Comparison of ENCODE assay signal across 8 mouse cellular contexts in the genomic region with DNA sequence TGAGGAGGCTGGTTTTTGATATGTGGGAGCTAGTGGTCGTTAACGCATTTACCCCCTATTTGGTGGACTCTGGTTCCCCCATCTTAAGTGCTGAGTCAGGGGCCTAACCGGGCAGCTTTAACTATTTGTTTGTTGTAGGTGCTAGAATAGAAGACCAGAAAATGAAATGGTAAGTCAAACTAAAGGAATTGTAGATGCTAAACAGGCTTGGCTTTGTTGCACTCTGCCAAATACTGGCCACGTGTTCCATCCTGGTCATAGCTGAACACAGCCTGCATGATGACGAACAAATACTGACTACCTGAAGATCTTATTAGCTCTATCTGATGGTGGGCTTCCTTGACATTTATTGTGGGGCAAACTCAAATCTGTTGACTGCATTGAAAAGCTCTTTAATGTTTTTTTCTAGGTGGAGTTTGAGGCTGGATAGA. TPM values are rescaled to one million over a fixed set of nuclear protein-coding genes. Genes with fewer than 3 reads are reported as not detected.
DNase-seq lines count a peak whose midpoint lies in the region; ATAC-seq and TF ChIP-seq lines count a peak whose summit lies in the region.

No protein-coding gene starts in this region.

- H3K9me3 ChIP-seq in ES-Bruce4 (replicated peaks; ENCODE audit: control insufficient read depth, insufficient read depth, low read length, poor library complexity, severe bottlenecking): peaks cover 2% of the 10 kb centered on the region; the same call in 1 of the 2 replicates
- H3K9me3 ChIP-seq in embryonic facial prominence, embryonic 10.5 days: no peaks in the 10 kb centered on the region
- H3K9me3 ChIP-seq in intestine, embryonic 15.5 days: no peaks in the 10 kb centered on the region

- no peak for TF ChIP-seq CTCF in kidney, adult 2 months (conservative IDR thresholded peaks at IDR 0.05; ENCODE audit: insufficient read depth, insufficient read length, low read depth, low read length)
- no peak for TF ChIP-seq CTCF in ES-Bruce4 (IDR thresholded peaks at IDR 0.05; ENCODE audit: low read depth, low read length)

- H3K27ac ChIP-seq in kidney, adult 2 months (ENCODE audit: insufficient read depth, low read depth, low read length): 0 out of 2 replicates have a peak overlapping the region, but pooled peaks have one; percentile 83
- peak overlapping the region; percentile 96 for H3K27ac ChIP-seq in ES-Bruce4 (ENCODE audit: insufficient read depth, low read length)
- peak overlapping the region; percentile 97 for H3K27ac ChIP-seq in embryonic facial prominence, embryonic 10.5 days (replicated peaks)
- H3K27ac ChIP-seq in intestine, embryonic 15.5 days: peak overlapping the region; percentile 78

- H3K4me2 ChIP-seq in intestine, embryonic 15.5 days (replicated peaks): peak overlapping the region; percentile 57

- peak overlapping the region; percentile 93 for H3K4me3 ChIP-seq in kidney, adult 2 months (ENCODE audit: insufficient read depth, low read depth, low read length)
- H3K4me3 ChIP-seq in ES-Bruce4 (ENCODE audit: low read depth, low read length): peak overlapping the region; percentile 89
- peak overlapping the region; percentile 86 for H3K4me3 ChIP-seq in embryonic facial prominence, embryonic 10.5 days
- peak overlapping the region; percentile 86 for H3K4me3 ChIP-seq in intestine, embryonic 15.5 days (replicated peaks)

- no peak for ATAC-seq in intestine, embryonic 15.5 days
- ATAC-seq in frontal cortex, adult (ENCODE audit: low TSS enrichment): no peak

- no peaks in the 10 kb centered on the region for H3K27me3 ChIP-seq in kidney, adult 2 months (replicated peaks; ENCODE audit: control insufficient read depth, insufficient read depth, low read length)
- H3K27me3 ChIP-seq in ES-Bruce4 (ENCODE audit: control insufficient read depth, insufficient read depth, low read length, poor library complexity, severe bottlenecking): no peaks in the 10 kb centered on the region
- H3K27me3 ChIP-seq in embryonic facial prominence, embryonic 10.5 days (replicated peaks; ENCODE audit: low read depth, poor library complexity, severe bottlenecking): no peaks in the 10 kb centered on the region
- no peaks in the 10 kb centered on the region for H3K27me3 ChIP-seq in intestine, embryonic 15.5 days (replicated peaks)

- peak overlapping the region; percentile 88 for H3K9ac ChIP-seq in ES-Bruce4 (ENCODE audit: low read depth, poor library complexity, severe bottlenecking)
- peak overlapping the region; percentile 70 for H3K9ac ChIP-seq in intestine, embryonic 15.5 days

- no peak for TF ChIP-seq EP300 in ES-Bruce4 (IDR thresholded peaks at IDR 0.05; ENCODE audit: insufficient read depth, low read depth, low read length)

- peak; percentile 15 for DNase-seq in kidney, adult 2 months
- no peak for DNase-seq in kidney, postnatal 14 days
- DNase-seq in embryonic facial prominence, embryonic 10.5 days (ENCODE audit: low spot score): peak; percentile 47
- DNase-seq in naive thymus-derived CD4-positive, alpha-beta T cell, adult 2 months (ENCODE audit: low read depth): peak; percentile 28
- DNase-seq in gastrocnemius, postnatal 25 days: no peak

- no peak for TF ChIP-seq POLR2A in kidney, adult 2 months (IDR thresholded peaks at IDR 0.05; ENCODE audit: low read depth, low read length)
- TF ChIP-seq POLR2A in ES-Bruce4 (IDR thresholded peaks at IDR 0.05; ENCODE audit: insufficient read depth, low read length): no peak

- H3K36me3 ChIP-seq in kidney, adult 2 months (ENCODE audit: control insufficient read depth, insufficient read depth, low read length): peaks cover 9% of the 10 kb centered on the region
- H3K36me3 ChIP-seq in ES-Bruce4 (ENCODE audit: control insufficient read depth, insufficient read depth, low read length, poor library complexity, severe bottlenecking): peaks cover 56% of the 10 kb centered on the region
- H3K36me3 ChIP-seq in embryonic facial prominence, embryonic 10.5 days (replicated peaks): peaks cover 58% of the 10 kb centered on the region
- peaks cover 2% of the 10 kb centered on the region; the same call in 1 of the 2 replicates for H3K36me3 ChIP-seq in intestine, embryonic 15.5 days

- WGBS in kidney, adult 2 months: 6% methylated on average over 5 of the region's 5 CpGs
- under 1% methylated on average over 5 of the region's 5 CpGs for WGBS in embryonic facial prominence, embryonic 10.5 days
- WGBS in intestine, embryonic 15.5 days: 0% methylated on average over 5 of the region's 5 CpGs

- H3K4me1 ChIP-seq in kidney, adult 2 months (ENCODE audit: control insufficient read depth, insufficient read depth, low read length): peaks cover 10% of the 10 kb centered on the region
- H3K4me1 ChIP-seq in ES-Bruce4 (ENCODE audit: control insufficient read depth, insufficient read depth, low read length): no peaks in the 10 kb centered on the region
- peaks cover 15% of the 10 kb centered on the region for H3K4me1 ChIP-seq in embryonic facial prominence, embryonic 10.5 days
- H3K4me1 ChIP-seq in intestine, embryonic 15.5 days (replicated peaks): no peaks in the 10 kb centered on the region

RNA-seq across cellular contexts. Expression of gene Zbtb37, which starts 1.8 kb away (rescaled TPM):
- polyA plus RNA-seq in kidney, adult 2 months (2012; rRNA removed): 1.7 and 1.8 TPM in 2 replicates
- 13.8 and 15.5 TPM in 2 replicates for polyA plus RNA-seq in ES-Bruce4 (2011; ENCODE audit: insufficient read depth, insufficient read length, low read depth, missing spikeins)
- polyA plus RNA-seq in embryonic facial prominence, embryonic 10.5 days (2016; fragmentation: Nextera tagmentation; extraction: Ambion mirVana): 5.7 TPM in 2 replicates
- polyA plus RNA-seq in intestine, embryonic 15.5 days (2015; fragmentation: Nextera tagmentation; extraction: Ambion mirVana): 6.0 and 8.3 TPM in 2 replicates
- 1 to 10 TPM; 4.8 to 7.8 TPM for total RNA-seq in gastrocnemius, postnatal 25 days (2021)

RNA-seq across cellular contexts. Expression of gene Dars2, which starts 34.0 kb away (rescaled TPM):
- polyA plus RNA-seq in kidney, adult 2 months (2012; rRNA removed): 17.9 and 19.1 TPM in 2 replicates
- polyA plus RNA-seq in ES-Bruce4 (2011; ENCODE audit: insufficient read depth, insufficient read length, low read depth, missing spikeins): 45.4 and 46.1 TPM in 2 replicates
- polyA plus RNA-seq in embryonic facial prominence, embryonic 10.5 days (2016; fragmentation: Nextera tagmentation; extraction: Ambion mirVana): 59.0 and 68.3 TPM in 2 replicates
- 44.9 and 46.9 TPM in 2 replicates for polyA plus RNA-seq in intestine, embryonic 15.5 days (2015; fragmentation: Nextera tagmentation; extraction: Ambion mirVana)
- 10 to 100 TPM; 11.0 to 11.4 TPM for total RNA-seq in gastrocnemius, postnatal 25 days (2021)

RNA-seq across cellular contexts. Expression of gene Cenpl, which starts 34.1 kb away (rescaled TPM):
- polyA plus RNA-seq in kidney, adult 2 months (2012; rRNA removed): 1.2 and 1.6 TPM in 2 replicates
- polyA plus RNA-seq in ES-Bruce4 (2011; ENCODE audit: insufficient read depth, insufficient read length, low read depth, missing spikeins): 16.2 and 16.4 TPM in 2 replicates
- 36.2 and 40.7 TPM in 2 replicates for polyA plus RNA-seq in embryonic facial prominence, embryonic 10.5 days (2016; fragmentation: Nextera tagmentation; extraction: Ambion mirVana)
- 23.9 and 27.5 TPM in 2 replicates for polyA plus RNA-seq in intestine, embryonic 15.5 days (2015; fragmentation: Nextera tagmentation; extraction: Ambion mirVana)
- total RNA-seq in gastrocnemius, postnatal 25 days (2021): under 1 TPM; 0.51 to 0.62 TPM

RNA-seq across cellular contexts. Expression of gene Serpinc1, which starts 58.0 kb away (rescaled TPM):
- polyA plus RNA-seq in kidney, adult 2 months (2012; rRNA removed): 2.3 and 3.3 TPM in 2 replicates
- 0.75 and 1.1 TPM in 2 replicates for polyA plus RNA-seq in ES-Bruce4 (2011; ENCODE audit: insufficient read depth, insufficient read length, low read depth, missing spikeins)
- polyA plus RNA-seq in embryonic facial prominence, embryonic 10.5 days (2016; fragmentation: Nextera tagmentation; extraction: Ambion mirVana): 2.3 and 2.5 TPM in 2 replicates
- 7.0 and 11.8 TPM in 2 replicates for polyA plus RNA-seq in intestine, embryonic 15.5 days (2015; fragmentation: Nextera tagmentation; extraction: Ambion mirVana)
- under 1 TPM in 1 of 2 experiments, not detected in 1; 0.08 TPM for total RNA-seq in gastrocnemius, postnatal 25 days (2021)

Comparison
In these comparisons a context has a peak if more than half of its experiments do, and no peak if none do; other contexts are left out.
1. DNase-seq: peak in kidney, adult 2 months (single experiment), embryonic facial prominence, embryonic 10.5 days (single experiment) and naive thymus-derived CD4-positive, alpha-beta T cell, adult 2 months (single experiment); none in kidney, postnatal 14 days (single experiment) and gastrocnemius, postnatal 25 days (single experiment).
2. Peak in every context shown above with its lines, with median percentiles within 50 percentile points of each other: H3K27ac ChIP-seq and H3K4me3 ChIP-seq.